Mouse (Mus musculus): ENCODE measurements around the gene Tcf25. TPM values are rescaled to one million over a fixed set of nuclear protein-coding genes. Genes with fewer than 3 reads are reported as not detected.
A peak's percentile ranks its signal among the peaks of the same experiment; 100 is the strongest.

Tcf25 gene
- 54.1 and 54.9 TPM in 2 replicates for polyA plus RNA-seq (2015; fragmentation: Nextera tagmentation; extraction: Ambion mirVana)

GRCm38 (mm10) chr8:123373403-123374238, at the start of gene Tcf25:
TSS of gene Tcf25 (plus strand) at chr8:123373753.
- H3K4me3 ChIP-seq (ENCODE audit: low read depth, low read length), result peak within 1 kb of the TSS; percentile 81
- H3K4me2 ChIP-seq (ENCODE audit: low read depth, low read length), result peak within 1 kb of the TSS; percentile 84
- no peaks in the 10 kb centered on the region for H3K9me3 ChIP-seq (ENCODE audit: low read length)
- H3K27ac ChIP-seq (ENCODE audit: low read depth), result peak within 1 kb of the TSS; percentile 98
- peaks cover 14% of the 10 kb centered on the region; the same call in 1 of the 2 replicates for H3K4me1 ChIP-seq (ENCODE audit: insufficient read depth)
- WGBS (ENCODE audit: insufficient replicate concordance), result under 1% methylated on average over 75 of the region's 75 CpGs
- peak; percentile 95 for DNase-seq
- H3K9ac ChIP-seq (replicated peaks), result peak within 1 kb of the TSS; percentile 87
- TF ChIP-seq CTCF (IDR thresholded peaks at IDR 0.05; ENCODE audit: low read depth), result peak; percentile 67
- TF ChIP-seq EP300 (IDR thresholded peaks at IDR 0.05; ENCODE audit: low read depth), result no peak; the same call in 1 of the 2 replicates
- ATAC-seq, result peak; percentile 92
- no peaks in the 10 kb centered on the region for H3K27me3 ChIP-seq (ENCODE audit: insufficient read depth, low read length)
- H3K36me3 ChIP-seq (replicated peaks; ENCODE audit: insufficient read depth, low read length), result no peaks in the 10 kb centered on the region; the same call in 1 of the 2 replicates

DNA sequence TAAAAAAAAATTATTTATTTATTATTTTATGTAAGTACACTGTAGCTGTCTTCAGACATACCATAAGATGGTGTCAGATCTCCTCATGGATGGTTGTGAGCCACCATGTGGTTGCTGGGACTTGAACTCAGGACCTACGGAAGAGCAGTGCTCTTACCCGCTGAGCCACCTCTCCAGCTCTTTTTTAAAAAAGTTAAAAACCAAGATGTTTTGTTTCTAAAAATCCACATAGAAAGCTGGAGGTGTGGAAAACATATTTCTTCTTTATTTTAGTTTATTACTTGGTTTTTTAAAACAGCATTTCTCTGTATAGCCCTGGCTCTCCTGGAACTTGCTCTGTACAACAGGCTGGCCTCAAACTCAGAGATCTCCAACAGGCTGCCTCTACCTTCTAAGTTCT, 45.0 kb upstream of the Tcf25 start:
- DNase-seq (no peak), ATAC-seq (no peak)
- Histone ChIP-seq H3K4me1 (ENCODE audit: insufficient read depth) (peaks cover 28% of the 10 kb centered on the region), H3K27ac (ENCODE audit: low read depth) (no peak overlapping the region), H3K9ac (replicated peaks) (no peak overlapping the region), H3K9me3 (ENCODE audit: low read length) (no peaks in the 10 kb centered on the region), H3K27me3 (ENCODE audit: insufficient read depth, low read length) (peaks cover 8% of the 10 kb centered on the region; the same call in 1 of the 2 replicates), H3K4me2 (ENCODE audit: low read depth, low read length) (no peak overlapping the region), H3K4me3 (ENCODE audit: low read depth, low read length) (no peak overlapping the region), H3K36me3 (replicated peaks; ENCODE audit: insufficient read depth, low read length) (no peaks in the 10 kb centered on the region)
- no peak for TF ChIP-seq CTCF (IDR thresholded peaks at IDR 0.05; ENCODE audit: low read depth)
- no peak for TF ChIP-seq EP300 (IDR thresholded peaks at IDR 0.05; ENCODE audit: low read depth)
- 98% methylated on average over 2 of the region's 2 CpGs for WGBS (ENCODE audit: insufficient replicate concordance)

- peaks cover 13% of the 10 kb centered on the region for H3K27me3 ChIP-seq (ENCODE audit: insufficient read depth, low read length)
- peaks cover 32% of the 10 kb centered on the region for H3K4me1 ChIP-seq (ENCODE audit: insufficient read depth)
- 26% methylated on average over 4 of the region's 4 CpGs for WGBS (ENCODE audit: insufficient replicate concordance)
- H3K27ac ChIP-seq (ENCODE audit: low read depth), result no peak overlapping the region
- no peak overlapping the region for H3K4me2 ChIP-seq (ENCODE audit: low read depth, low read length)
- no peak for ATAC-seq
- H3K9me3 ChIP-seq (ENCODE audit: low read length), result no peaks in the 10 kb centered on the region
- no peak for TF ChIP-seq EP300 (IDR thresholded peaks at IDR 0.05; ENCODE audit: low read depth)
- no peak overlapping the region for H3K4me3 ChIP-seq (ENCODE audit: low read depth, low read length)
- H3K9ac ChIP-seq (replicated peaks), result no peak overlapping the region
- H3K36me3 ChIP-seq (replicated peaks; ENCODE audit: insufficient read depth, low read length), result no peaks in the 10 kb centered on the region
- DNase-seq, result no peak
These were observed 44.2 kb upstream of the Tcf25 start for GRCm38 (mm10) chr8:123329350-123329749.

- Histone ChIP-seq H3K9ac (replicated peaks) (no peak overlapping the region), H3K27ac (ENCODE audit: low read depth) (no peak overlapping the region), H3K27me3 (ENCODE audit: insufficient read depth, low read length) (peaks cover 13% of the 10 kb centered on the region), H3K9me3 (ENCODE audit: low read length) (no peaks in the 10 kb centered on the region), H3K4me1 (ENCODE audit: insufficient read depth) (peaks cover 36% of the 10 kb centered on the region), H3K4me3 (ENCODE audit: low read depth, low read length) (no peak overlapping the region), H3K4me2 (ENCODE audit: low read depth, low read length) (no peak overlapping the region), H3K36me3 (replicated peaks; ENCODE audit: insufficient read depth, low read length) (no peaks in the 10 kb centered on the region)
- 54% methylated on average over 5 of the region's 5 CpGs for WGBS (ENCODE audit: insufficient replicate concordance)
- ATAC-seq (no peak), DNase-seq (no peak)
- TF ChIP-seq EP300 (IDR thresholded peaks at IDR 0.05; ENCODE audit: low read depth) (no peak), CTCF (IDR thresholded peaks at IDR 0.05; ENCODE audit: low read depth) (no peak)
These were observed 43.6 kb upstream of the Tcf25 start for GRCm38 (mm10) chr8:123329961-123330360.

DNA sequence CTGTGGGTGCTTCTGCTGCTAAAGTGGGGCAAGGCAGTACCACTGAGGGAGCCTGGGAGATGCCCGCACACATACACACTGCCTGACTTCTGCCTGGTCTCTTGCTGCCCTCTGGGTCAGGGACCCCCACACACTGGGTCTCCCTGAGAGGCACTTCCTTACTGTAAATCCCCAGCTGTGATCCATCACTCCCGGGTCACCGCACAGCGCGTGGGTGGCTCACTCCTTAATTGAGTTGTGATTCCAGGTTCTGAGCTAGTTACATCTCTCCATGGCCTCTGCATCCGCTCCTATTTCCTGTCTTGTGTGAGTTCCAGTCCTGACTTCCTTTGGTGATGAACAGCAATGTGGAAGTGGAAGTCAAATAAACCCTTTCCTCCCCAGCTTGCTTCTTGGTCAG, 42.9 kb upstream of the Tcf25 start:
- no peak for TF ChIP-seq EP300 (IDR thresholded peaks at IDR 0.05; ENCODE audit: low read depth)
- TF ChIP-seq CTCF (IDR thresholded peaks at IDR 0.05; ENCODE audit: low read depth), result no peak
- H3K27me3 ChIP-seq (ENCODE audit: insufficient read depth, low read length), result peaks cover 13% of the 10 kb centered on the region
- H3K4me3 ChIP-seq (ENCODE audit: low read depth, low read length), result no peak overlapping the region
- no peaks in the 10 kb centered on the region for H3K9me3 ChIP-seq (ENCODE audit: low read length)
- WGBS (ENCODE audit: insufficient replicate concordance), result 61% methylated on average over 6 of the region's 6 CpGs
- DNase-seq (no peak), ATAC-seq (no peak)
- H3K4me1 ChIP-seq (ENCODE audit: insufficient read depth), result peaks cover 36% of the 10 kb centered on the region
- no peaks in the 10 kb centered on the region for H3K36me3 ChIP-seq (replicated peaks; ENCODE audit: insufficient read depth, low read length)
- no peak overlapping the region for H3K27ac ChIP-seq (ENCODE audit: low read depth)
- H3K4me2 ChIP-seq (ENCODE audit: low read depth, low read length), result no peak overlapping the region
- H3K9ac ChIP-seq (replicated peaks), result no peak overlapping the region

DNA sequence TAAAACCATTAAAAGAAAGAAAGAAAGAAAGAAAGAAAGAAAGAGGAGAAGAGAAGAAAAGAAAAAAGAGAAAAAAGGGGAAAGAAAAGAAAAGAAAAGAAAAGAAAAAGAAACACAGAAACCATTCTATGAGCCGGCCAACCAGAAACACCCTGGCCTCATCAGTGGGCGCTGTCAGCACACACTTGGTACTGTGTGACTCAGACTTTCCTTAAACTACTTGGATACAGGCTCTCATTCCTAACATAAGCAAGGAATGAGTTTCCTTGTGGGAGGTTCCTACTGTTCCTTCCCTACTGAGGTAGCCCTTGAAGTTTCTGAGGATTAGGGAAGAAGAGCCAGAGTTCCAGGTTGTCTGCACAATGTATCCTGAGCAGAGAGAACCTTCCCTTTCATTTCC, 42.3 kb upstream of the Tcf25 start:
- H3K27ac ChIP-seq (ENCODE audit: low read depth), result no peak overlapping the region
- peaks cover 36% of the 10 kb centered on the region for H3K4me1 ChIP-seq (ENCODE audit: insufficient read depth)
- peaks cover 13% of the 10 kb centered on the region for H3K27me3 ChIP-seq (ENCODE audit: insufficient read depth, low read length)
- no peak overlapping the region for H3K4me3 ChIP-seq (ENCODE audit: low read depth, low read length)
- H3K9ac ChIP-seq (replicated peaks), result no peak overlapping the region
- no peaks in the 10 kb centered on the region for H3K36me3 ChIP-seq (replicated peaks; ENCODE audit: insufficient read depth, low read length)
- no peaks in the 10 kb centered on the region for H3K9me3 ChIP-seq (ENCODE audit: low read length)
- ATAC-seq (no peak), DNase-seq (no peak)
- H3K4me2 ChIP-seq (ENCODE audit: low read depth, low read length), result no peak overlapping the region
- 59% methylated on average over 2 of the region's 2 CpGs for WGBS (ENCODE audit: insufficient replicate concordance)
- TF ChIP-seq CTCF (IDR thresholded peaks at IDR 0.05; ENCODE audit: low read depth), result no peak
- no peak for TF ChIP-seq EP300 (IDR thresholded peaks at IDR 0.05; ENCODE audit: low read depth)
